Mouse (Mus musculus): Measurements from ENCODE around the gene Cdh6.

GRCm38 (mm10) chr15:13137166-13137565, 36.3 kb downstream of the Cdh6 start:
- TF ChIP-seq EP300 (optimal IDR thresholded peaks at IDR 0.05) = no peak
- TF ChIP-seq CTCF (IDR thresholded peaks at IDR 0.05; ENCODE audit: low read depth) = no peak

Data from stomach, postnatal 0 days (tissue).